Mouse (Mus musculus) brain, embryonic 14.5 days (tissue): Measurements from ENCODE around the gene Lmntd1. TPM values are rescaled to one million over a fixed set of nuclear protein-coding genes. Genes with fewer than 3 reads are reported as not detected.

Experiments used
- DNase-seq: peaks from one replicate; pipeline ENCODE4 v3.0.0-alpha.2; 2011; ENCODE audit warnings: low read depth
- CTCF ChIP-seq: fragments of 200-500 bp; IDR thresholded peaks from 2 replicates; pipeline ENCODE4 v1.5.1; 2012; ENCODE audit warnings: inconsistent platforms, mild to moderate bottlenecking, moderate library complexity, borderline replicate concordance; ENCODE audit not compliant: insufficient read depth, insufficient read length; ENCODE audit errors: extremely low read depth
- POLR2A ChIP-seq: fragments of 200-500 bp; IDR thresholded peaks from 2 replicates; pipeline ENCODE4 v1.6.1; 2012; ENCODE audit warnings: mild to moderate bottlenecking, inconsistent platforms, borderline replicate concordance; ENCODE audit not compliant: poor library complexity, insufficient read depth, insufficient read length, severe bottlenecking; ENCODE audit errors: extremely low read depth
- polyA plus RNA-seq: library from polyadenylated mRNA; depleted of rRNA; stranded (reverse); fragments of >200 nt; gene quantifications from 2 replicates; pipeline ENCODE4 v1.2.3, GENCODE M21; 2012

Gene Lmntd1
- polyA plus RNA-seq, 1 experiment = 1.3 TPM

- no peak for DNase-seq
- no peak for TF ChIP-seq CTCF
- no peak for TF ChIP-seq POLR2A
Observed at GRCm38 (mm10) chr6:145636682-145637081, 22.6 kb upstream of the Lmntd1 start.

- TF ChIP-seq CTCF (no peak), POLR2A (no peak)
Observed at GRCm38 (mm10) chr6:145634454-145634853, 20.3 kb upstream of the Lmntd1 start.

GRCm38 (mm10) chr6:145630269-145630668, 16.1 kb upstream of the Lmntd1 start:
- no peak for DNase-seq
- TF ChIP-seq CTCF (no peak), POLR2A (no peak)

More at GRCm38 (mm10) chr6:145634454-145634853, 20.3 kb upstream of the Lmntd1 start:
- no peak for DNase-seq

GRCm38 (mm10) chr6:145623141-145623540, 9.0 kb upstream of the Lmntd1 start:
- TF ChIP-seq CTCF (no peak), POLR2A (no peak)
- no peak for DNase-seq

- TF ChIP-seq POLR2A (no peak), CTCF (no peak)
- DNase-seq = no peak
Observed at GRCm38 (mm10) chr6:145616402-145617229, 2.5 kb upstream of the Lmntd1 start.

- TF ChIP-seq CTCF (no peak), POLR2A (no peak)
- DNase-seq = no peak
Observed at GRCm38 (mm10) chr6:145615666-145616210, 1.6 kb upstream of the Lmntd1 start, which contains the start of gene Tuba3b. Gene Tuba3b, plus strand, starts transcription at chr6:145615757.

GRCm38 (mm10) chr6:145612611-145613010, 1.5 kb downstream of the Lmntd1 start:
- DNase-seq = no peak
- no peak for TF ChIP-seq POLR2A

- DNase-seq = no peak
- TF ChIP-seq CTCF = no peak
- TF ChIP-seq POLR2A = no peak
Observed at GRCm38 (mm10) chr6:145610901-145611300, 3.2 kb downstream of the Lmntd1 start.

- DNase-seq = no peak
- TF ChIP-seq POLR2A (no peak), CTCF (no peak)
Observed at GRCm38 (mm10) chr6:145608693-145609092, 5.4 kb downstream of the Lmntd1 start.

GRCm38 (mm10) chr6:145607746-145608145, 6.4 kb downstream of the Lmntd1 start:
- no peak for TF ChIP-seq POLR2A
- no peak for TF ChIP-seq CTCF
- no peak for DNase-seq

GRCm38 (mm10) chr6:145605203-145605602, 8.9 kb downstream of the Lmntd1 start:
- TF ChIP-seq CTCF (no peak), POLR2A (no peak)
- no peak for DNase-seq

GRCm38 (mm10) chr6:145604648-145605047, 9.5 kb downstream of the Lmntd1 start:
- DNase-seq = no peak
- TF ChIP-seq CTCF (no peak), POLR2A (no peak)
